Mouse (Mus musculus): ENCODE results near the gene Lrpap1. TPM values are rescaled to one million over a fixed set of nuclear protein-coding genes. Genes with fewer than 3 reads are reported as not detected.

Lrpap1 gene
- total RNA-seq, 4 experiments from 2014 or later = 126 to 154 (median 145) TPM

DNA sequence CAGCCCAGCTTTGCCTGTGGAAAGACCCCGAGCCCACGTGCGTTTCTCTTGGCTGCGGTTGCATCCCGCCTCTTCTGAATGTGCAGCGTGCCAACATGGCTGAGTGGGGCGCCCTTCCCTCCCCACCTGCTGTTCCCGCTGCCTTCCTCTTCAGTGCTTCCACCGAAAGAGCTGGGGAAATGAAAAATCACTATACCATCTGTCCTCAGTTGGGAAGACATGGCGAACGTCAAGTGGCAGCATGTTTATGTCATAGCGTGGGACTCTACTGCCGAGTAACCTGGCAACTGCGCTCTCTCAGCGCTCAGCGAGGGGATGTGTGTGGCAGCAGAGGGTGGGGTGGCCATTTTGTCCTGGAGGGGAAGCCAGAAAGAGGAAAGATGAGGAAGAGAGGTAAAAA lies 23.6 kb upstream of the Lrpap1 start:
- peak; percentile 81 to 83 for DNase-seq (ENCODE audit: low spot score in 2 of 2)

DNA sequence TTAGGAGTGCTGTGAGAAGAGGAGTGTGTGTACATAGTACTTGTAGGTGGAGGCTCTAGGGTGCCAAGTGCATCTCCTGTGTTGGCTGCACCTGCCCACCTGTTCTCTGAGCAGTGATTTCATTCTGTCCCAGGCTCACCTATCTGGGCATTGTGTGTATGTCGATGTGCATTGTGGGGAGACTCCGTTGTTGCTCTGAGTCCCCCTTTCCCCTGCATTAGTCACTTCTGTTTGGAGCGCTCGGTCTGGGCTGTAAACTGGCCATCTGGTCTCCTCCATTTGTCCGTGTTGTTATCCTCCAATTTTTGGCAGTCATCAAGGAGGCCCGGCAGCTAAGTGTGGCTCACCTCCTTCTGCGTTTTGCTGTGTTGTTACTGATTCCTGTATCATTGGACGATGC lies 14.5 kb upstream of the Lrpap1 start:
- DNase-seq (ENCODE audit: low spot score in 2 of 2) = peak; percentile 48 to 65

DNA sequence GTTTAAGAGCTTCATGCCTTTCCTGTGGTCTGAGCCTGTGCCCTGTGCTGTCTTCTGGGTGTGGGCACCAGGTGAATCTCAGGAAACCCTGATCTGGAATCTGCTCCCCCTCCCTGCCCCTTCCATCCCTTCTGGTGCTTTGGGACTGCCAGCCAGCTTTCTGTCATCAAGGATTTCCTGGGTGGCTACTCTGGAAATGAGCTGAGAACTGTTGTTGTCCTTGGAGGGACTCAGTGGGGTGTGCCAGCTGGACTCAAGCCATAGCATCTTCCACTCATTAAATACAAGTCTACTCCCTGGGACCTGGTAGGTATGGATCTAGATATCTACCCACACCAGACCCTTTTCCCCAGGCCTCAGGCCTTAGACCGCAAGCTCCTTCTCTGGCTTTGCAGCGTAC lies 12.9 kb upstream of the Lrpap1 start:
- DNase-seq (ENCODE audit: low spot score in 2 of 2) = no peak

DNA sequence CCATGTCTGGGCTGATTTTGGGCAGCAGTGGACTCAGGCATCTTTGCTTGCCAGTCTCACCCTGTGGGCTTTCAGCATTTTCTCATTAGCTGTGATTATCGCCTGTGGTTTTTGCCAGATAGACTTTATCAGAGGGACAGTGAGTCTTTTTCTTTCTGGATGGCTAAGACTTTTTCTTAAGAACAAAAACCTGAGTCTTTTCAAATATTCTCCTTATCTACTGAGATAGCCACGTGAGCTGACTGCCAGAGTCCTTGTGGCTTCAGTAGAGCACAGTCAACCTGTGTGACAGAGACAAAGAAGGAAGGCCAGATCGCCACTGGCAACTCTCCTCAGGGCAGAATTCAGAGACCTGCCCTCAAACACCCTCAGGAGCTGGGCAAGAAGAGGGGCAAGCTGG lies 12.1 kb upstream of the Lrpap1 start:
- no peak for DNase-seq (ENCODE audit: low spot score in 2 of 2)

DNA sequence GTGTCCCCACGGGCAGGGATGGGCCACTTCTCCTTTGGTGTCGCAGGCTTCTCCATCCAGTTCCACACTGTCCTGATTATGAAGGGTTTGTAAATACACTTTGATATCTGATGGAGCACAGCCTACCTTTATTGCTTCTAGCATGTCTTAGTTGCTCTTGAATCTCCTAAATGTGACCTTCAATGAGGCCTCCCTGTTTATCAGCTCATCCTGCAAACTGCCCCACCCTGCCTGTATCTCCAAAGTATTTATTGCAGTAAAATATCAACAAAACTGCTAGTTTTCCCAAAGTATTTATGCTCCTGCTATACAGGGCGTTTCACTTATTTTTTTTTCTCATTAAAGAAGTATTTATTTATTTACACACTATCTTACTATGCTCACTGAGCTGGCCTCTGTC lies 10.4 kb upstream of the Lrpap1 start:
- no peak for DNase-seq (ENCODE audit: low spot score in 2 of 2)

DNA sequence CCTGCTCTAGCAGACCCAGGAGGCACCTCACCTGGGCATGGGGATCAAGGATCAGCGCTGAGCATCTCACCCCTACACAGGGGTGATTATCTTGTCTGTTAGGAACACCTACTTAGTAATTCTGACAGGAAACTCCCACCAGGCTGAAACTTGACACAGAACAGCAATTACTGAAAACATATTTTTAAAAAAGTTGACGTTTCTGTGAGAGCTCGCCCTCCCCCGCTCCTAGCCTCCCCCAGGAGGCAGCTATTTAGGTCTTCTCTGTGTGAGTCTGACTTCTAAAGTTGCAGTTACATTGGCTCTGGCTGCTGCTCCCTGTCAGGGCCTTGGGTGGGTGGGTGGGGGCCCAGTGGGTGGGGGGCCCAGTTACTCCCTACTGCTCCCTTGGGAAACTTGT lies 6.9 kb upstream of the Lrpap1 start:
- DNase-seq (ENCODE audit: low spot score in 2 of 2) = no peak

DNA sequence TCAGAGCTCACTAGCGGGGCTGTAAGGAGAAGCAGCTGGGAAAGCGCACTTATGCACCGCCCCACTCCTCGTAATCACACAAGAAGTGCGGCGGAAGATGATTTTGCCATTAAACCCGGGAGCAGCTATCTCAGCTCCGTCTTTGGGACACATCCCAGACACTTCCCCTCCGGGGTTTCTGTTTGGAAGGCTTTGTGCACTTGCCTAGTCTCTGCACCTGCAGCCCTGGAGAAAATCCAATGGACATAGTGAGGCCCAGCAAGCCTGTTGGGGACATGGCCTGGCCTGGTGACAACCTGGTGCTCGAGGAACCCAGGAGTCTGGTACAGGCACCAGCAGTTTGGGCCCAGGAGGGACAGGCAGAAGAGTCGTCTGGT lies 344 bp upstream of the Lrpap1 start:
- DNase-seq (ENCODE audit: low spot score in 2 of 2) = no peak

DNA sequence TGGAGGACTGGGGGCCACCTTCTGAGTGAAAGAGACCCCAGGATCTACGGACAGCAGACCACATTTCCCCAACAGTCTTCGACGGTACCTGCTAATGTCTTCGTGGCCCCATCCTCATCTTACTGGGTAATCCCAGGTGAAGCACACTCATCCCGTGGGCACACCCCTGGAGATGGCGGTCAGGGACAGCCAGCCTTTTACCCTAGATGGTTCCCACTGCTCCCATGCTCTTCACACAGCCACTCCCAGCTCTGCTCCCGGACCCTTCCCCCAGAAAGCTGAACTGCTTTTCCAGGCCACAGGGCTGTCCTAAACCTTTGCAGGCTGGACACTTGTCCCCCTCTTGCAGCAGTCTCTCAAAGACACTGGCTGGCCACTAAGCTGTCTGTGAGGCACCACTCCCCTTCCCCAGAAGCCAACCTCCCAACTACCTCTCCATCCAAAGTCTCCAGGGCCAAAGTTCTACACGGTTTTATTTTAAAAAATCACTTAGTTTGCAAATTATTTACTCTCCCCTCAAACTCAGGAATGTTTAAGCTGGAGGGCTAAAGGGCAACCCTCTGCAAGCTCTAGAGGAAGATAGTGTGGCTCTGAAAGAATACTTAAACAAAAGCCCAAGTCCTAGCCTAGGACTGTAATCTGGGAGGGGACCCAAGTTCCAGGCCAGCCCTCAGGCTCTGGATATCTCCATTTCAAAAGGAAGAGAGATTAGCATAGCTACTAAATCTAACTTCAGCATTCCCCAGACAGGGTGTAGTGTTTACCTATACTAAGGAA lies 1.2 kb downstream of the Lrpap1 start:
- DNase-seq (ENCODE audit: low spot score in 2 of 2) = no peak

DNA sequence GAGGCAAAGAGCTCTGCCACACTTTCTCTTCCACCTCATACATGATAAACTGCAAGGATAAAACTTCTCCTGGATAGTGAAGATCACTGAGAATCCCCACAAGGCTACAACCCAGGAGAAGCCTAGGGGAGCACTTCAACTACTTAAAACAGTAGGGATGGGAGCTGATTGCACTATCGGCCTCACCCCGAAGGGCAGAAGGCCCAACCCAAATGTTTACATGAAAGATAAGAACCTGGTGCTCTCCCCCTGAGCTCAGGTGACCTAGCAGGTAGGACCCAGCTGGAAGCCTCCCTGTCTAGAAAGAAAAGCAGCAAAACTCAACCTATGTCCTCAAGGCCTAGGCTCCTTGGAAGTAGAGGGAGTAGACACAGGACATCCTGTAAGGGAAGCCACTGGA lies 2.0 kb downstream of the Lrpap1 start:
- DNase-seq (ENCODE audit: low spot score in 2 of 2) = no peak

DNA sequence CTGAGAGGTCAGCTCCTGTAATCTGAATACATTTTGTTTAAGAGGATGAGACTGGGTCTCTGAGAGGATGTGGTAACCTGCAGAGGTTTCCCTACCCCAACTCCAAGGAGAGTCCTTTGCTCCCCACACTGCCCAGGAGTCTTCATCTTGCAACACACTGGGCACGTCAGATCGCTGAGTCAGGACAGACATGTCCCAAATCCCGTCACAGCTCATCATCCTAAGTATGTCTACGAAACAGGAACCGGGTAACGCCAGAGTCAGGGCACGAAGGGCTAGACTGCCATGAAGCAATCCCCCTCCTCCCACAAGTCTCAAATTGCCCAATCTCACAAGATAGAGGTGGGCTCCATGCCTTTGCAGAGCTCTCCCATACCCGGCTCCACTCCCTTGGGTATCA lies 2.5 kb downstream of the Lrpap1 start:
- DNase-seq (ENCODE audit: low spot score in 2 of 2) = no peak

DNA sequence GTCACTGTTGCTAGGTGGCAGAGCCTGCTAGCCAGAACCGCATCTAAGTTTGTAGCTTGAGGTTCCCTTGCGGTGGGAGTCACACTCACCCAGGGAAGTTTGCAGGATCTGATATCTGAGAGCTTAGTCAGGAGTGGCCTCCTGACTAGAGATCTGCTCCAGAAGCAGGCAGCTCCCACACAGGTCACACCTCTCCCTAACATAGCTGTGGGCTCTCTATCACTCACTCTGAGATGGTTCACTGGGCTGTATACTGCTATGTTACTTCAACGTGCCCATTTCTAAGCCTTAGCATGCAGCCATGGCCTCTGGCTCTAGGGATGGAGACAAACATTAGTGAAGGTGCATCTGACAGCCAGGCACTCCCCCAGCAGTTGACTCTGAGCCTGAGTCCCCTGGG lies 13.9 kb downstream of the Lrpap1 start:
- no peak for DNase-seq (ENCODE audit: low spot score in 2 of 2)

DNA sequence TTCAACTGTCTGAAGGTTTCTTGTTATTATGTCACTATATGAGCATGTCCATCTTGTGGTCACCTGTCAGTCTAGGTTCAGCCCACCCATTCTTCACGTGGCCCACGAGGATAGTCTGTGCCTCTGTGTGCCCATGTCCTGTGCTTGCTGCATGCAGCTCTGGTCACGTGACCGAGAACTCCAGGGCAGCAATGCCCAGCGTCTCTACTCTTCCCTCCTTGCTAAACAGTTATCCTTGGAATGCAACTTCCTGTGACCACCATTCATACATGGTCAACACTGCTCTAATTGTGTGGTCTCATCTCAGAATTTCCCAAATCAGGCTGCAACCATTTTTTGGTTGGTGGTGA lies 16.0 kb downstream of the Lrpap1 start:
- DNase-seq (ENCODE audit: low spot score in 2 of 2) = no peak

DNA sequence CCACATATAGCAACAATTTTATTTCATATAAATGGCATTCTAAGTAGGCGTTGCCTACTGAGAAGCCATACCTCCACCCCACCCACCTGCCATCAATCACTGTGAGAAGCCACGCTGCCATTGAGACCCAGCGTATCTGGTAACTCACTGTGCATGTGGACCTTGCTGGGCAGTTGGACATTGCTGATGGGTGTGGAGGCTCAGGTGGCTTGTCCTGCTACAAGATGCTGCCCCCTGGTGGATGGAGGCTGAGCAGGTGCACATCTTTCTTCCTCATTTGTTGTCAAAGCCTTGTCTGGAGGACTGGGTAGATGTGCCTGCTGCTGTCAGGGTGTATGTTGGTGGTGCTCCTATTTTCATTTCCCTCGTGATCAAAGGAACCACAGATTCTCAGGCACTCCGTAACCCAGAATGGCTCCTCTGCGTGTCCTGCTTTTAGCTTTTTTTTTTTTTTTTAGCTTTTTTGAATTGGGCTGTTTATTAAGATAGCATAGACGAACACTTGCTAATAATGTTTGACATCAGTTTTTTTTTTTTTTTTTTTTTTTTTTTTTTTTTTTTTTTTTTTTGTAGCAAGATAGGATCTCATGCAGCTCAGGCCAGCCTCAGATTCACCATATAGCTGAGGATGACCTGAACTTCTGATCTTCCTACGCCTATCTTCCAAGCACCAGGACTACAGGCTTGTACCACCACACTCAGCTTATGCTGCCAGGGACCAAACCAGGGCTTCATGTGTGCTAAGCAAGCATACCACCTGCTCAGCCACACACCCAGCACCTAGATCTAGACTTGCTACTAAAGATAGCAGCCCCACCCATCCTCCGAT lies 16.6 kb downstream of the Lrpap1 start:
- DNase-seq (ENCODE audit: low spot score in 2 of 2) = peak; percentile 54 to 72

DNA sequence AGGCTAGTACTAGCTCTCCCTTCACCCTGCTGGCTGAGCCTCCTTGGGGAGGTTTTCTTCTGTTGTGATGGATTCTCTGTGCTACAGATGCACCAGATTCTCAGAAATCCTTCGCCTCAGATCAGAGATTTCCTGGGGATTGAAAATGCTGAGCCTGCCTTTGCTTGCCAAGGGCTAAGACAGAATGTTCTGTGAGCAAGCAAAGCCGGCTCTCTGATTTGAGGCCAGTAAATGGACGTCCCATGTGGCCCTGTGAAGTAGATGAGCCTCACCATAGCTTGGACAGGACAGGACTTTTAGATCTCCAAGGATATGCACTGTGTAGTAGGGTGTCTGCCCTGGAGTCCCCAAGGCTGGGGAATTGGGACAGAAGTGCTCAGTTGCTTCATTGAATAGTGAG lies 20.7 kb downstream of the Lrpap1 start:
- no peak for DNase-seq (ENCODE audit: low spot score in 2 of 2)

DNA sequence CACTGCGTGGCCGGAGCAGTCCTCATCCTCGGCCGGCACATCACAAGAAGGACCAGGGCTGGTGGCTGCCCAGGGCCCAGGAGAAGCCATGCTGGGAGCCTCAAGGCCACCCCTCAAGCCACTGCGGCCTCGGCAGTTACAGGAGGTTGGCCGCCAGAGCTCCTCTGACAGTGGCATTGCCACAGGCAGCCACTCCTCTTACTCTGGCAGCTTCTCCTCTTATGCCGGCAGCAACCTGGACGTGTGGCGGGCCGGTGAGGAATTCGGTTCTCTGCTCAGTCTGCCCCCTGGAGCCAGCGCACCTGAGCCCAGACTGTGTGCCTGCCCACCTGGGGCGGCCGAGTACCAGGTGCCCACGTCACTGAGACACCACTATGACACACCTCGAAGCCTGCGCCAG lies 26.5 kb downstream of the Lrpap1 start:
- DNase-seq (ENCODE audit: low spot score in 2 of 2) = no peak

DNA sequence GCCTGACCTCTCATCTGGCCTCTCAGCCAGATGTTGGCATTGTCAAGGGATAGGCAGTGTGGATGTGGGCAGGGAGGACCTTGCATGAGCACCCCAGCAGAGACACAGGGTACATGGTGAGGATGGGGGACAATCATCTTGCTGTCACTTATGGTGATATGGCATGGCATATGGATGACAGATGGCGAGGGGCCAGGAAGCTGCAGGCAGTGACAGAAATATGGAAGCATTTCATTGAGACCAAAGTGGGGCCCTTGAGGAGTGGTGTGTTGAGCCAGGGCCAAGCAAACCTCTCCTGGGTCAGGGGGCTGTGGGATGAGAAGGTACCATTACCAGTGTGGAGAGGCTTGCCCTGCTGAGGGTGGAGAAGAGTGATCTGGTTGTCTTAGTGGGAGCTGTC lies 29.2 kb downstream of the Lrpap1 start:
- DNase-seq (ENCODE audit: low spot score in 2 of 2) = no peak

DNA sequence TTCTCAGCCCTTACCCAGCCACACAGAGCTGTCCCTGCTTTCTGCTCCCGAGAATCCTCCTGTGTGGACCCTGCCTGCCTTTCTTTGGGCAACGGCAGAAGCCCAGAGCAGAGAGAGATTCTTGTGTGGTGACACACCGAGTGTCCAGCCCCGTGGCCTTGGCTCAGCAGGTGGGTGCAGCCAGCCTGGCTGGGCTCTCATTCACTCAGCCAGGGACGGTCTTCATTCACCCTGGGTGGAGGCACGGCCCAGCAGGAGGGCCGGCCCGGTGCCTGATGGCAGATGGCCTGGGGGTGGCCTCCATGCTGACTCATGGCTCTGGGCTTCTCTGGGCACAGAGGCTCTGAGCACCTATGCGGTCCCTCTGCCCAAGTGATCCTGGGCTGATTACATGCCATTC lies 31.6 kb downstream of the Lrpap1 start:
- no peak for DNase-seq (ENCODE audit: low spot score in 2 of 2)

DNA sequence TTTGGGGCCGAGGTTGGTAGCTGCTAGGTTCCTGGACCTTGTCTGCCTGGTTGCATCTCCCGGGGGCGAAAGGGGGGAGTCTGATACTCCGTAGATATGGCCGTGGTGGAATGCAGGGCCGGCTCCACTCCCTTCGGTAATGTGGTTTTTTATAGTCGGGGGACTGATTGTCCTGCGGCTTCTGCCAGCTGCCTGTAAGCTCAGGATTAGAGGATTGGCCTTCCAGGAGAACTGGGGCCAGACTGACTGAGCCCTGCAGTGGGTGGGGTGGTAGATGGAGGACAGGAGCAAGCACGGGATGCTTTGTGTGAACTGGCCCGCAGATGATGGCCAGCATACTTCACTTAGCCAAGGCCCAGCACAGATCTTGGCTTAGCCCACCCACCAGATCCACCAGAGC lies 32.3 kb downstream of the Lrpap1 start:
- DNase-seq (ENCODE audit: low spot score in 2 of 2) = no peak

DNA sequence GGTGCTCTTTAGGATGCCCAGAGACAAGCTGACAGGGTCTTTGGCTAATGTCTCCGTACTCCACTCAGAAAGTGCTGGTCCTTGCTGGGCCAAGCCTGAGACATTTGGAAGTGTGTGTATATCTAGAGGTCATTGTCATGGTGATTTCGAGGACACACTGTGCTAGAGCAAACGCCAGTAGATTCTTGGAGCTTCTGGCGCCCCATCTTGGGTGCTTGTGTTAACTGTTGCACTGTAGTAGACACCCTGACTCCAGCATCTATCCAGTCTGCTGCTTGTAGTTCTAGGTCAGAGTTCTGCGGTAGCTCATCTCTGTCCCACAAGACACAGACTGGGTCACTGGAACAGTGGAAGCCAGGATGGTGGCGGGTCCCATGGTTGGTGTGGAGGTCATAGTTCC lies 33.7 kb downstream of the Lrpap1 start:
- DNase-seq (ENCODE audit: low spot score in 2 of 2) = no peak

DNA sequence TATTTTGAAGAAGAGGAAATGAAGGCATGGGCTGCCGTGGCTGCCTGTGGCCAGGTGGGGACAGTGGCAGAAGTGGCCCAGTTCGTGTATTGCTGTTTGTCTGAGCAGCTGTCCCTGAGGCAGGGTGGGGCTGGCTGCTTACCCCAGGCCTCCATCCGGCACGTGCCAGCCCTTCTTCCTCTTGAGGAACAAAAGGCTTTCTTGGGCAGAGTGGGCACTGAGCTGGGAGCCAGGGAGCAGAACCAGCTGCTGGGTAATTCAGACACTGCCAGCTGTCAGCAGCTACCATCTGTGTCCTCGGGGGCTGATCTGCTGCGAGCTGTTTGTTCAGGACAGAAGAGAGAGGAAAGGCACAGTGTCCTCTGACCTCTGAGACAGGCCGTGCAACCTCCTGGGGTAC lies 34.6 kb downstream of the Lrpap1 start:
- DNase-seq (ENCODE audit: low spot score in 2 of 2) = peak in 1 of 2 experiments; percentile 37

DNA sequence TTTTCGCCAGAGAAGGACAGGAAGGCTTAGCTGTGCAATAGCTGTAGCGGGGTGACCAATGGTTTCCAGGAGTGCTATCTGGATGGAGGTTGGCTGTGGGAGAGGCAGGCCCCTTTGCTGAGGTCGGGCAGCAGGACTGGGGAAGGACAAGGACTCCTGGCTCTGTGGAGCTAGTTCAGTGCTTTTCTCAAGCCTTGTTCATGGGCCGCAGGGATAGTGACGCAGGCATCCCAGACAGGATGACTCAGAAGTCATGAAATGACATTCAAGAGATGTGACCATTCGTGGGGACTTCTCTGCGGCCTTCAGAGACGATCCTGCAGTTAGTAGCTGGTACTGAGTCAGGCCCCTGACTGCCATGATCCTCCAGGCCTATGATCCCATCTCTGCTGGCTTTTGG lies 35.3 kb downstream of the Lrpap1 start:
- DNase-seq (ENCODE audit: low spot score in 2 of 2) = no peak

DNA sequence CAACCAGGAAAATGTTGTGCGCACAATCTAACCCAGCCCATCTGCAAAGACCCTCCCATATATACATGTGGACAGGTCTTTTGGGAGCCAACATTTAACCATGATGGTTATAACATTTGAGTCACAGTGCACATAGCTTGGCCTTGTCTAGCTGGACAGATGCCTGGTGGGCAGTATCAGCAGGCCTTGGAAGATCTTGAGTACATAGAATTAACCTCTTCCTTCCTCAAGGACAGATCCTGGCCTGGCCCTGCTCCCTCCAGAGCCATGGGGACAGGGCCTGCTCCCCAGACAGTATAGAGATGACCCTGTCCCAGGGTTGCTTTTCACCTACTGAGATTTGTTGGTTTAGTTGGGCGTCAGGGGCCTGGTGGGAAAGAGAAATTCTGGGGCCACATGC lies 35.7 kb downstream of the Lrpap1 start:
- no peak for DNase-seq (ENCODE audit: low spot score in 2 of 2)

DNA sequence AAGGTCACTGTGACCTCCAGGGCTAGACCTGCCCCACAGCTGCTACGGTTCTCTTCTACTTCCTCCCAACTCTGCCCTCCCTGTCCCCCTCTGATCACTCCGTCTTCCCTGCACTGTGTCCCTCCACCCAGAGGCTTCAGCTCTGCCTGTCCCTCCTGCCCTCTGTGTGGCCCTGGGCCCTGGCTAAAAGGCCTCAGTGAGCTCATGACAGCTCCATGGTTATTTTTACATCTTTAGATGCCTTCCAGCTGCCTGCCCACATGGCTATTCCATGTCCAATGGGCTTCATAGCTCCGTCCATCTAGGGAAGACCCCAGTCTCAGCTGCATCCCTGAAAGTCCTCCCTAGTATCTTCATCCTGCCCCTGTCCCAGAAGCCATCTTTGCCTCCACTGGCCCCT lies 45.5 kb downstream of the Lrpap1 start:
- DNase-seq (ENCODE audit: low spot score in 2 of 2) = no peak
